Mouse (Mus musculus): ENCODE measurements around the gene Cela2a.

DNA sequence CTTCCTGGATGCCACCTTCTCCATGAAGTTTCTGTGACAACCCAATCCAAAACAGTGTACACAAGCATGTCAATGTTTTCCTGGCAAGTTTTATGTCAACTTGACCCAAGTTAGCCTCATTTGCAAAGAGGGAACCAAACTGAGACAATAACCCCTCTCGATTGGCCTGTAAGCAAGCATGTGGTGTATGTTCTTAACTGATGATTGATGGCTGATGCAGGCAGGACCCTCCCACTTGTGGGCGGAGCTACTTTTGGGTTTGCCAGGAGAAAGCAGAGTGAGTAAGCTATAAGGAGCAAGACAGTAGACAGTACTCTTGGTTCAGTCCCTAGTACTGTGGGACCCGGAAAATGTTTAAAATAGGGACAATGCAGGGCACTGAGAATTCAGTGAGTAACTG is 3.0 kb downstream of the Cela2a start:
- TF ChIP-seq POLR2A (IDR thresholded peaks at IDR 0.05; ENCODE audit: insufficient read depth, low read depth, low read length) (no peak), CTCF (IDR thresholded peaks at IDR 0.05; ENCODE audit: insufficient read depth, low read depth, low read length) (no peak)

Measured in olfactory bulb, adult 2 months (tissue).